Comparison of ENCODE assay signal across 17 mouse cellular contexts in genomic region chr19:35157849-35158248, GRCm38 (mm10).
"Had no signal": no experiment of that assay in that cellular context is flagged by ENCODE, and none has a peak within 500 bp of the region (broad histone marks: within the 10 kb centered on the region; RNA-seq: fewer than 3 reads in every experiment).

No protein-coding gene starts in this region.

- H3K27ac ChIP-seq: lung, embryonic 15.5 days; macrophage; midbrain, embryonic 13.5 days; midbrain, embryonic 15.5 days; neural tube, embryonic 12.5 days; stomach, embryonic 15.5 days; stomach, postnatal 0 days had no signal

- H3K36me3 ChIP-seq: lung, embryonic 15.5 days; midbrain, embryonic 13.5 days; midbrain, embryonic 15.5 days; neural tube, embryonic 12.5 days; stomach, embryonic 15.5 days had no signal

- H3K9ac ChIP-seq: lung, embryonic 15.5 days; midbrain, embryonic 13.5 days; midbrain, embryonic 15.5 days; neural tube, embryonic 12.5 days; stomach, embryonic 15.5 days had no signal

- H3K9me3 ChIP-seq: lung, embryonic 15.5 days; megakaryocyte, embryonic 14.5 days; midbrain, embryonic 13.5 days; midbrain, embryonic 15.5 days; neural tube, embryonic 12.5 days; stomach, embryonic 15.5 days had no signal

- ATAC-seq: lung, postnatal 0 days; midbrain, embryonic 13.5 days; midbrain, embryonic 15.5 days had no signal

- H3K27me3 ChIP-seq: lung, embryonic 15.5 days; megakaryocyte, embryonic 14.5 days; midbrain, embryonic 13.5 days; midbrain, embryonic 15.5 days; neural tube, embryonic 12.5 days; stomach, embryonic 15.5 days had no signal

- H3K4me1 ChIP-seq: lung, embryonic 15.5 days; midbrain, embryonic 13.5 days; midbrain, embryonic 15.5 days; neural tube, embryonic 12.5 days; stomach, embryonic 15.5 days had no signal

- DNase-seq: lung, adult 2 months; lung, postnatal 14 days; lung, postnatal 36 days; right cerebral cortex, postnatal 14 days; thymus, adult 2 months; thymus, postnatal 25 days; thymus, postnatal 4 days had no signal

- H3K4me3 ChIP-seq: lung, embryonic 15.5 days; megakaryocyte, embryonic 14.5 days; midbrain, embryonic 13.5 days; midbrain, embryonic 15.5 days; neural tube, embryonic 12.5 days; stomach, embryonic 15.5 days had no signal

- H3K4me2 ChIP-seq: lung, embryonic 15.5 days; midbrain, embryonic 11.5 days; midbrain, embryonic 13.5 days; midbrain, embryonic 15.5 days; neural tube, embryonic 12.5 days; stomach, embryonic 15.5 days had no signal
